In the genomic region with DNA sequence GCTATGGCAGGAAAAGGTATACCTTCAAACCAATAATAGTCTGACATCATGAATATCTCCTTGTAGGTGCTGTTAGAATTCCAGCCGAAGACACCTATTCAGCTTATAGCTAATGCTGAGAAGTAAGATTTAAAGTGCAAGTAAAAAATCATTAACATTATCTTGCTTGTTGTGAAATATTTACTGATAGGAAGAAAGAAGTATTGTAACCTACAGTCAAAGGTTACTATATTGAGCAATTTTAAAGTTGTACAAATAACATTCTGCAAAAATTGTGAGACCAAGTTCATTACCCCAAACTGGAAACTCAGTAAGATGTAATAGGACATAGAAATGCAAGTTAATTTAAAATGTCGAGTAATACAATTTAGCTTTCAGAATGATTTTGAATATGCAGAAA, we compare ENCODE assay signal across 46 mouse cellular contexts. TPM values are rescaled to one million over a fixed set of nuclear protein-coding genes. Genes with fewer than 3 reads are reported as not detected.
"Had no signal": no experiment of that assay in that cellular context is flagged by ENCODE, and none has a peak within 500 bp of the region (broad histone marks: within the 10 kb centered on the region; RNA-seq: fewer than 3 reads in every experiment).

A gene (minus strand): TSS at position 101 of the 400 bp plus-strand sequence.

- H3K27ac ChIP-seq: left cerebral cortex, adult 2 months; limb, embryonic 10.5 days; limb, embryonic 12.5 days; limb, embryonic 13.5 days; limb, embryonic 15.5 days; liver, embryonic 12.5 days; liver, embryonic 13.5 days; liver, embryonic 14.5 days; liver, embryonic 15.5 days; lung, embryonic 15.5 days; macrophage; midbrain, embryonic 10.5 days; midbrain, embryonic 12.5 days; midbrain, embryonic 13.5 days; midbrain, embryonic 15.5 days; neural tube, embryonic 12.5 days had no signal

- H3K27me3 ChIP-seq: limb, embryonic 12.5 days; limb, embryonic 13.5 days; limb, embryonic 15.5 days; liver, embryonic 12.5 days; liver, embryonic 13.5 days; liver, embryonic 15.5 days; lung, embryonic 15.5 days; megakaryocyte, embryonic 14.5 days; midbrain, embryonic 12.5 days; midbrain, embryonic 13.5 days; midbrain, embryonic 15.5 days; neural tube, embryonic 12.5 days had no signal

- H3K36me3 ChIP-seq: limb, embryonic 10.5 days; limb, embryonic 12.5 days; limb, embryonic 13.5 days; limb, embryonic 15.5 days; liver, embryonic 12.5 days; liver, embryonic 13.5 days; liver, embryonic 15.5 days; lung, embryonic 15.5 days; midbrain, embryonic 10.5 days; midbrain, embryonic 12.5 days; midbrain, embryonic 13.5 days; midbrain, embryonic 15.5 days; neural tube, embryonic 12.5 days had no signal

- H3K4me3 ChIP-seq: left cerebral cortex, adult 2 months; limb, embryonic 10.5 days; limb, embryonic 12.5 days; limb, embryonic 13.5 days; limb, embryonic 15.5 days; liver, embryonic 12.5 days; liver, embryonic 13.5 days; liver, embryonic 15.5 days; lung, embryonic 15.5 days; megakaryocyte, embryonic 14.5 days; midbrain, embryonic 10.5 days; midbrain, embryonic 12.5 days; midbrain, embryonic 13.5 days; midbrain, embryonic 15.5 days; myocyte; neural tube, embryonic 12.5 days had no signal

- H3K9me3 ChIP-seq: limb, embryonic 10.5 days; limb, embryonic 15.5 days; liver, embryonic 12.5 days; liver, embryonic 13.5 days; liver, embryonic 15.5 days; lung, embryonic 15.5 days had no signal

- H3K9ac ChIP-seq: limb, embryonic 12.5 days; limb, embryonic 13.5 days; limb, embryonic 15.5 days; liver, embryonic 12.5 days; liver, embryonic 13.5 days; liver, embryonic 14.5 days; liver, embryonic 15.5 days; liver, postnatal 0 days; lung, embryonic 14.5 days; lung, embryonic 15.5 days; midbrain, embryonic 12.5 days; midbrain, embryonic 13.5 days; midbrain, embryonic 15.5 days; neural tube, embryonic 12.5 days had no signal

- H3K4me2 ChIP-seq: limb, embryonic 12.5 days; limb, embryonic 13.5 days; limb, embryonic 15.5 days; liver, embryonic 12.5 days; liver, embryonic 13.5 days; liver, embryonic 15.5 days; lung, embryonic 14.5 days; lung, embryonic 15.5 days; midbrain, embryonic 11.5 days; midbrain, embryonic 12.5 days; midbrain, embryonic 13.5 days; midbrain, embryonic 15.5 days; neural tube, embryonic 12.5 days had no signal

- ATAC-seq: liver, embryonic 12.5 days; liver, postnatal 0 days; lung, postnatal 0 days; midbrain, embryonic 13.5 days; midbrain, embryonic 15.5 days; midbrain, embryonic 16.5 days had no signal

- DNase-seq: left cerebral cortex, postnatal 4 days; liver; liver, embryonic 13.5 days; liver, postnatal 0 days; lung, adult 18-20 months; lung, adult 2 months; lung, embryonic 14.5 days; lung, postnatal 10 days; lung, postnatal 14 days; lung, postnatal 36 days; lung, postnatal 4 days; midbrain, embryonic 14.5 days had no signal

- H3K4me1 ChIP-seq: limb, embryonic 10.5 days; limb, embryonic 12.5 days; limb, embryonic 13.5 days; limb, embryonic 15.5 days; liver, embryonic 12.5 days; liver, embryonic 13.5 days; liver, embryonic 15.5 days; lung, embryonic 15.5 days; megakaryocyte, embryonic 14.5 days; midbrain, embryonic 10.5 days; midbrain, embryonic 12.5 days; midbrain, embryonic 13.5 days; midbrain, embryonic 15.5 days; neural tube, embryonic 12.5 days had no signal

RNA-seq across cellular contexts. Expression of the gene that starts here (rescaled TPM):
- total RNA-seq: left cerebral cortex, adult 2 months; left cerebral cortex, adult 8-10 months; left cerebral cortex, postnatal 10 days; left cerebral cortex, postnatal 14 days; left cerebral cortex, postnatal 25 days; left cerebral cortex, postnatal 36 days; left cerebral cortex, postnatal 4 days; megakaryocyte progenitor cell, adult 5-6 weeks; megakaryocyte, adult 5-6 weeks; megakaryocyte-erythroid progenitor cell, adult 5-6 weeks; midbrain, postnatal 0 days; monocyte, adult 5-6 weeks had no signal
- polyA plus RNA-seq: limb, embryonic 10.5 days; limb, embryonic 11.5 days; limb, embryonic 12.5 days; limb, embryonic 13.5 days; limb, embryonic 14.5 days; limb, embryonic 15.5 days; liver, embryonic 12.5 days; liver, embryonic 13.5 days; lung, adult 2 months; lung, embryonic 14.5 days; lung, embryonic 15.5 days; lung, embryonic 16.5 days; lung, postnatal 0 days; macrophage; midbrain, embryonic 10.5 days; midbrain, embryonic 11.5 days; midbrain, embryonic 12.5 days; midbrain, embryonic 13.5 days; midbrain, embryonic 14.5 days; midbrain, embryonic 15.5 days; midbrain, embryonic 16.5 days; midbrain, postnatal 0 days; myocyte; neural tube, embryonic 11.5 days; neural tube, embryonic 12.5 days had no signal
